Comparison of ENCODE assay signal across 15 mouse cellular contexts in the genomic region with DNA sequence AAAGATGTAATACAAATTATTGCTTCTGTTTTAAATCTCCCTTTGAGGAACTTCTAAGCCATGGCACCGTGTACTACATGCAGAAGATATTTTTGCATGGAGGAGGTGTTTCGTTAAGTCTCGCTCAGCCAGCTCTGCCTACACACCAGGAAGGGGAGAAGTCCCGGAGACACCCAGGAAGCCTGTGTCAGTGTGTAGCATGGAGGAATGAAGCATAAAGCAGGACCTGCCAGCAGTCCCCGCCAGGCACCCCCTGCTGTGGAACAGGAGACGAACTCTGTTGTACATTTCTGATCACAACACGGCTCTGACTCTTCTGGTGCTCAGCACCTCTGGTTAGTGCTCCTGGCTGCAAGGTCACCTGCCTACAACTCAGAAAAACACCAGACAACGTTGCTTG. TPM values are rescaled to one million over a fixed set of nuclear protein-coding genes. Genes with fewer than 3 reads are reported as not detected.
DNase-seq lines count a peak whose midpoint lies in the region; ATAC-seq and TF ChIP-seq lines count a peak whose summit lies in the region.
"Had no signal": no experiment of that assay in that cellular context is flagged by ENCODE, and none has a peak within 500 bp of the region (broad histone marks: within the 10 kb centered on the region; RNA-seq: fewer than 3 reads in every experiment).

No protein-coding gene starts in this region.

- no peak for ATAC-seq in megakaryocyte progenitor cell, adult 5-6 weeks (replicated peaks; ENCODE audit: poor library complexity)
- no peak for ATAC-seq in erythroid progenitor cell, adult 5-6 weeks (replicated peaks; ENCODE audit: low FRiP score, poor library complexity, severe bottlenecking)
- ATAC-seq: liver, embryonic 12.5 days had no signal

- no peak overlapping the region for H3K4me3 ChIP-seq in layer of hippocampus, adult 2 months
- H3K4me3 ChIP-seq: liver, embryonic 12.5 days; myocyte had no signal

- TF ChIP-seq CTCF in layer of hippocampus, adult 2 months (conservative IDR thresholded peaks at IDR 0.05), result no peak

- DNase-seq in layer of hippocampus, adult 2 months (ENCODE audit: low spot score in 2 of 2), result peak in 1 of 2 experiments; percentile 53
- DNase-seq in layer of hippocampus, postnatal 25 days (ENCODE audit: extremely low spot score in 1 of 2, low spot score in 1 of 2), result no peak
- DNase-seq in frontal cortex, adult 2 months (ENCODE audit: extremely low spot score in 1 of 2, low spot score in 1 of 2), result peak; percentile 75 to 82
- DNase-seq in left cerebral cortex, adult 9 months (ENCODE audit: low spot score in 2 of 2), result peak; percentile 63 to 79
- peak; percentile 69 to 79 for DNase-seq in right cerebral cortex, postnatal 10 days (ENCODE audit: low spot score in 2 of 2)
- DNase-seq: adrenal gland, postnatal 25 days; cerebellum, adult 11-12 months; lung, postnatal 14 days had no signal

- peak overlapping the region; percentile 79 for H3K27ac ChIP-seq in layer of hippocampus, adult 2 months
- H3K27ac ChIP-seq: embryonic facial prominence, embryonic 13.5 days; heart, embryonic 10.5 days; liver, embryonic 12.5 days had no signal

RNA-seq across cellular contexts. Expression of gene Crtac1, which starts 51.8 kb away (rescaled TPM):
- total RNA-seq in layer of hippocampus, adult 2 months (2021), result 100 to 1,000 TPM in 1 of 2 experiments, 10 to 100 TPM in 1; 83.8 to 104 TPM
- 100 to 1,000 TPM in 1 of 2 experiments, 10 to 100 TPM in 1; 82.9 to 105 TPM for total RNA-seq in layer of hippocampus, postnatal 25 days (2021)
- polyA plus RNA-seq in frontal cortex, adult 2 months (2012; rRNA removed), result 50.0 and 77.2 TPM in 2 replicates
- not detected in 2 replicates for total RNA-seq in megakaryocyte progenitor cell, adult 5-6 weeks (2015)
- total RNA-seq in megakaryocyte progenitor cell, adult 5-6 weeks (2017), result not detected in 2 replicates
- total RNA-seq in erythroid progenitor cell, adult 5-6 weeks (2015; ENCODE audit: low replicate concordance), result not detected in 2 replicates
- total RNA-seq in erythroid progenitor cell, adult 5-6 weeks (2017; ENCODE audit: low replicate concordance), result not detected in 2 replicates
- total RNA-seq: CH12.LX had no signal
- polyA plus RNA-seq: liver, embryonic 12.5 days; myocyte had no signal

Comparison
In these comparisons a context has a peak if more than half of its experiments do, and no peak if none do; other contexts are left out.
1. DNase-seq: peak in frontal cortex, adult 2 months (2 of 2), left cerebral cortex, adult 9 months (2 of 2) and right cerebral cortex, postnatal 10 days (2 of 2); none in layer of hippocampus, postnatal 25 days (0 of 2).
2. RNA of gene Crtac1, which starts 51.8 kb away (total RNA-seq): 82.9 to 105 TPM in layer of hippocampus, postnatal 25 days and 83.8 to 104 TPM in layer of hippocampus, adult 2 months; not detected in megakaryocyte progenitor cell, adult 5-6 weeks and not detected in erythroid progenitor cell, adult 5-6 weeks; every median in the first group is over 10 times any median in the second.